ENCODE assay signal across 9 mouse cellular contexts in genomic region chr3:85886636-85887238, GRCm38 (mm10). TPM values are rescaled to one million over a fixed set of nuclear protein-coding genes. Genes with fewer than 3 reads are reported as not detected.
A peak's percentile ranks its signal among the peaks of the same experiment; 100 is the strongest.
DNase-seq lines count a peak whose midpoint lies in the region; ATAC-seq and TF ChIP-seq lines count a peak whose summit lies in the region.
"Had no signal": no experiment of that assay in that cellular context is flagged by ENCODE, and none has a peak within 500 bp of the region (broad histone marks: within the 10 kb centered on the region; RNA-seq: fewer than 3 reads in every experiment).

No protein-coding gene starts in this region.

- 5% methylated on average over 22 of the region's 22 CpGs for WGBS in cerebellum, adult 2 months
- 3% methylated on average over 22 of the region's 22 CpGs for WGBS in forebrain, postnatal 0 days
- 2% methylated on average over 22 of the region's 22 CpGs for WGBS in hindbrain, embryonic 15.5 days
- 3% methylated on average over 22 of the region's 22 CpGs for WGBS in midbrain, embryonic 11.5 days

- H3K36me3 ChIP-seq in G1E (replicated peaks) = no peaks in the 10 kb centered on the region
- H3K36me3 ChIP-seq in forebrain, postnatal 0 days (ENCODE audit: insufficient read depth) = no peaks in the 10 kb centered on the region
- H3K36me3 ChIP-seq in hindbrain, embryonic 15.5 days = no peaks in the 10 kb centered on the region
- H3K36me3 ChIP-seq in midbrain, embryonic 11.5 days (ENCODE audit: control insufficient read depth, insufficient read depth, low read length) = no peaks in the 10 kb centered on the region

- peak in 1 of 2 experiments; percentile 8 for DNase-seq in cerebellum, adult 2 months
- DNase-seq in cerebellum, adult 18-20 months = no peak
- DNase-seq in G1E (ENCODE audit: low spot score) = no peak
- no peak for DNase-seq in forebrain, postnatal 0 days
- peak; percentile 92 for DNase-seq in midbrain, embryonic 11.5 days (ENCODE audit: low spot score, missing footprints)
- no peak for DNase-seq in frontal cortex, adult 2 months (ENCODE audit: extremely low spot score in 1 of 2, low spot score in 1 of 2)
- no peak for DNase-seq in ovary, adult 18-20 months (ENCODE audit: low spot score)

- H3K27me3 ChIP-seq in cerebellum, adult 2 months (ENCODE audit: control insufficient read depth, insufficient read depth, low read length) = no peaks in the 10 kb centered on the region; the same call in 1 of the 2 replicates
- peaks cover 10% of the 10 kb centered on the region for H3K27me3 ChIP-seq in G1E (ENCODE audit: insufficient read depth, low read length)
- no peaks in the 10 kb centered on the region for H3K27me3 ChIP-seq in forebrain, postnatal 0 days (ENCODE audit: insufficient read depth, low read length)
- peaks cover 25% of the 10 kb centered on the region for H3K27me3 ChIP-seq in hindbrain, embryonic 15.5 days
- H3K27me3 ChIP-seq in midbrain, embryonic 11.5 days (ENCODE audit: control insufficient read depth, insufficient read depth, low read length) = peaks cover 20% of the 10 kb centered on the region

- TF ChIP-seq CTCF in cerebellum, adult 2 months (IDR thresholded peaks at IDR 0.05; ENCODE audit: borderline replicate concordance, insufficient read depth, low read depth, low read length) = no peak
- TF ChIP-seq CTCF in G1E (IDR thresholded peaks at IDR 0.05; ENCODE audit: low read depth, low read length) = no peak
- no peak for TF ChIP-seq CTCF in forebrain, postnatal 0 days (IDR thresholded peaks at IDR 0.05; ENCODE audit: low read depth)

- TF ChIP-seq POLR2A in cerebellum, adult 2 months (IDR thresholded peaks at IDR 0.05; ENCODE audit: borderline replicate concordance, insufficient read depth, low read length) = no peak

- H3K4me2 ChIP-seq in forebrain, postnatal 0 days (ENCODE audit: low read depth) = peak overlapping the region; percentile 88
- H3K4me2 ChIP-seq in hindbrain, embryonic 15.5 days = peak overlapping the region; percentile 98
- peak overlapping the region; percentile 92 for H3K4me2 ChIP-seq in midbrain, embryonic 11.5 days

- no peak for ATAC-seq in G1E (ENCODE audit: extremely low read depth, insufficient number of reproducible peaks, low FRiP score, poor library complexity, severe bottlenecking)
- ATAC-seq in forebrain, postnatal 0 days = peak; percentile 10
- peak; percentile 37; the same call in 1 of the 2 replicates for ATAC-seq in hindbrain, embryonic 15.5 days (ENCODE audit: low FRiP score, low read depth)
- ATAC-seq in midbrain, embryonic 11.5 days (ENCODE audit: low FRiP score) = peak; percentile 18; the same call in 1 of the 2 replicates

- peak overlapping the region; percentile 19; the same call in 1 of the 2 replicates for H3K9ac ChIP-seq in forebrain, postnatal 0 days
- peak overlapping the region; percentile 16 for H3K9ac ChIP-seq in hindbrain, embryonic 15.5 days
- H3K9ac ChIP-seq in midbrain, embryonic 11.5 days (ENCODE audit: low read length) = peak overlapping the region; percentile 44

- H3K27ac ChIP-seq in cerebellum, adult 2 months (ENCODE audit: insufficient read depth, low read length) = no peak overlapping the region
- no peak overlapping the region for H3K27ac ChIP-seq in forebrain, postnatal 0 days (ENCODE audit: low read depth, low read length)
- no peak overlapping the region for H3K27ac ChIP-seq in hindbrain, embryonic 15.5 days (replicated peaks)
- no peak overlapping the region for H3K27ac ChIP-seq in midbrain, embryonic 11.5 days (ENCODE audit: low read depth, low read length)

- no peaks in the 10 kb centered on the region for H3K9me3 ChIP-seq in G1E (replicated peaks)
- H3K9me3 ChIP-seq in forebrain, postnatal 0 days (ENCODE audit: low read length) = no peaks in the 10 kb centered on the region
- no peaks in the 10 kb centered on the region for H3K9me3 ChIP-seq in hindbrain, embryonic 15.5 days
- no peaks in the 10 kb centered on the region for H3K9me3 ChIP-seq in midbrain, embryonic 11.5 days (ENCODE audit: control insufficient read depth, low read length)

- H3K4me1 ChIP-seq in cerebellum, adult 2 months (ENCODE audit: control insufficient read depth, insufficient read depth, low read length) = no peaks in the 10 kb centered on the region
- peaks cover 13% of the 10 kb centered on the region for H3K4me1 ChIP-seq in G1E (ENCODE audit: insufficient read depth, low read depth, low read length)
- no peaks in the 10 kb centered on the region for H3K4me1 ChIP-seq in forebrain, postnatal 0 days (ENCODE audit: insufficient read depth)
- H3K4me1 ChIP-seq in hindbrain, embryonic 15.5 days (replicated peaks) = peaks cover 18% of the 10 kb centered on the region
- H3K4me1 ChIP-seq in midbrain, embryonic 11.5 days (ENCODE audit: control insufficient read depth, insufficient read depth, low read length) = peaks cover 9% of the 10 kb centered on the region

- peak overlapping the region; percentile 33 for H3K4me3 ChIP-seq in cerebellum, adult 2 months (replicated peaks; ENCODE audit: insufficient read depth, low read depth, low read length)
- peak overlapping the region; percentile 59; the same call in 1 of the 2 replicates for H3K4me3 ChIP-seq in G1E (ENCODE audit: low read depth, low read length)
- H3K4me3 ChIP-seq in forebrain, postnatal 0 days (ENCODE audit: low read depth, low read length) = peak overlapping the region; percentile 49
- H3K4me3 ChIP-seq in hindbrain, embryonic 15.5 days = peak overlapping the region; percentile 53
- H3K4me3 ChIP-seq in midbrain, embryonic 11.5 days (ENCODE audit: low read depth, low read length) = peak overlapping the region; percentile 49

RNA-seq across cellular contexts. Expression of gene Glt28d2, which starts 0.6 kb away (rescaled TPM):
- 0.33 and 0.39 TPM in 2 replicates for polyA plus RNA-seq in cerebellum, adult 2 months (2012; rRNA removed)
- total RNA-seq in G1E (2014; fragmentation: Nextera tagmentation) (not detected in 2 replicates), G1E (2017) (not detected in 2 replicates)
- polyA plus RNA-seq in G1E (2012) = not detected in 2 replicates
- total RNA-seq in forebrain, postnatal 0 days (2014; rRNA removed) = 1.1 and 1.6 TPM in 2 replicates
- polyA plus RNA-seq in forebrain, postnatal 0 days (2015; fragmentation: Nextera tagmentation; extraction: Ambion mirVana) = 1.1 and 1.2 TPM in 2 replicates
- polyA plus RNA-seq in hindbrain, embryonic 15.5 days (2015; fragmentation: Nextera tagmentation; extraction: Ambion mirVana) = 0.21 and 0.24 TPM in 2 replicates
- polyA plus RNA-seq in midbrain, embryonic 11.5 days (2014; fragmentation: Nextera tagmentation; extraction: Ambion mirVana) = 0.15 and 0.29 TPM in 2 replicates
- 0.67 and 0.84 TPM in 2 replicates for polyA plus RNA-seq in frontal cortex, adult 2 months (2012; rRNA removed)

RNA-seq across cellular contexts. Expression of gene Gm37240, which starts 0.6 kb away (rescaled TPM):
- 0.77 and 1.0 TPM in 2 replicates for polyA plus RNA-seq in cerebellum, adult 2 months (2012; rRNA removed)
- total RNA-seq in G1E (2014; fragmentation: Nextera tagmentation) (not detected in 2 replicates), G1E (2017) (0.12 TPM in 1 of 2 replicates, not detected in the other)
- not detected in 2 replicates for polyA plus RNA-seq in G1E (2012)
- 0.67 and 2.8 TPM in 2 replicates for total RNA-seq in forebrain, postnatal 0 days (2014; rRNA removed)
- 0.34 and 1.2 TPM in 2 replicates for polyA plus RNA-seq in forebrain, postnatal 0 days (2015; fragmentation: Nextera tagmentation; extraction: Ambion mirVana)
- 0.80 and 0.87 TPM in 2 replicates for polyA plus RNA-seq in hindbrain, embryonic 15.5 days (2015; fragmentation: Nextera tagmentation; extraction: Ambion mirVana)
- 0.67 and 0.91 TPM in 2 replicates for polyA plus RNA-seq in midbrain, embryonic 11.5 days (2014; fragmentation: Nextera tagmentation; extraction: Ambion mirVana)
- polyA plus RNA-seq in frontal cortex, adult 2 months (2012; rRNA removed) = 0.13 and 0.26 TPM in 2 replicates
- total RNA-seq: hematopoietic stem cell, adult 5-6 weeks had no signal
